Mouse (Mus musculus) embryo, embryonic 11.5 days (tissue): ENCODE data around the gene Glis3.
A peak's percentile ranks its signal among the peaks of the same experiment; 100 is the strongest.

Experiments used
- DNase-seq: peaks from one replicate; pipeline ENCODE4 v3.0.0-alpha.2; 2012; ENCODE audit warnings: low read depth, low spot score

Gene Glis3

DNA sequence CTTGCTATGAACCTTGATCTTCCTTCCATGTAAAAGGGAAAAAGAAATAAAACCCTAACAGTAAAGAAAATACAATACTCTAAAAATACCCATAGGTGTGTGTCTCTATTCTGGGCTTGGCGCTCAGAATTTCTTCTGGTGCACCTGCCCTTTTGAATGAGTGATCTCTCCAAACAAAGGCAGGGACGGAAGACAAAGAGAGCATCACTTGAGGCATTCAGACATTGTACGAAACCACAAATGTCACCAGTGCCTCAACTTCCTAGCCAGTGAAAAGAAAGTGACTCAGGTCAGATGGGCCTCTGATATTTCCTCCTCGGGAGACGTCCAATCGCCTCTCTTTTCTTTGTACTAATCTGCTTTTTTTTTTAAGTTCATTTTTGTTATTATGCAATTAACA, 201.8 kb downstream of the Glis3 start:
- DNase-seq = no peak

DNA sequence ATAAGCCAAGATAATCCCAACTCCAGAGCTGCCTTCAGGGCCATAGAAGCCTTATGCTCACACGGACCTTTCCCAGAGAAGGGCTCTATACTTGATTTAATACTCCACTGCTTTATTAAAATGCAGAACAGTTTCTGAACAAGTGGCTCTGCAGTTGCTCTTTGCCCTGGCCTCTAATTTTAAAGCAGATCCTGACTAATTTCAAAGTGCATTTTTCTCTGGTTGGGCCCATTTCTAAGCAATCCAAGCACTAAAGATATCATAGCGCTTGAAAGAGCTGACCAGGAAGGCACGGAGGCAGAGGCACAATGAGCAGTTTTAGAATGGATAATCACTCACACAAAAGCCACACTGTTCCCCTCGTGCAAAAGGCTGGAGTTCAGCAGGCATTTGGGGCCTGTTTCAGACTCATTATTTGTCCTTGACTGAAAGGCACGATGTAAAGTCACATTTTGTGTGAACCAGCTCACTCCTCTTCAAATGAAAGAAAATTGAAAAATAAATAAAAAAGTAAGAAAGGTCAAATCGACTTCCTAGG, 202.5 kb downstream of the Glis3 start:
- DNase-seq = no peak

DNA sequence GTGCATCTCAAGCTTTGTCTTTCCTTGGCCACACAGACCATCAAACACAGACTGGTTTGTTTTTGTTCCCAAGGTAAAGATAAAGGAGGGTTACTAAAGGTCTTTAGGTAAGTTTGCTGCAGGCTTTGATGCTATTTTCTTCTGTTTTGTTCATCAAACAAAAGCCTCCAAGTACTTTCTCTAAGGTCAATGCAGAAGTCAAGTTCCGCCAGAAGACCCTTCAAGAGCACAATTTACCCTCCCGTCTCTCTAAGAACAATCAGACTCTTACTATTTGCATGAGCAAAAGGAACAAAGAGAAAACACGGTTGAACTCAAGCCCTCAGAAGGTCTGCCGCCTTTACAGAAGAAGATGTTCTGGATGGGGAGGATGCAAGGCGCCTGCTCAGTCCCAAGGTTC, 206.3 kb downstream of the Glis3 start:
- DNase-seq = no peak

DNA sequence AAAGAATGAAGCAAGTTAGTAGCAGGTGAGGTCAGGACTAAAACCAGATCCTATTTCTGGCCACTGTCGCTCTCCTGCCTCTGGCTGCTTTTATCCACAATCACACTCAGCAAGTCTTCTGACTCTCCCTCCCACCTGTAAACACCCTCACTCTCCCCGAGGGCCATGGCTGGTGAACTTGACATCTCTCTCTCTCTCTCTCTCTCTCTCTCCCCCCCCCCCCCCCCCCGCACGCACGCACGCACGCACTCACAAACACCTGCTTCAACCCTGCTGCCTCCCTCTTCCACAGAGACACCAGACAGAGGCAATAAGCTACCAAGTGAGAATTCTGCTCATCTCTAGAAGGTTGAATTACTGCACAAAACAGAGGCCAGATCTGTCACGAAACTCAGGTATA, 208.7 kb downstream of the Glis3 start:
- DNase-seq = no peak

DNA sequence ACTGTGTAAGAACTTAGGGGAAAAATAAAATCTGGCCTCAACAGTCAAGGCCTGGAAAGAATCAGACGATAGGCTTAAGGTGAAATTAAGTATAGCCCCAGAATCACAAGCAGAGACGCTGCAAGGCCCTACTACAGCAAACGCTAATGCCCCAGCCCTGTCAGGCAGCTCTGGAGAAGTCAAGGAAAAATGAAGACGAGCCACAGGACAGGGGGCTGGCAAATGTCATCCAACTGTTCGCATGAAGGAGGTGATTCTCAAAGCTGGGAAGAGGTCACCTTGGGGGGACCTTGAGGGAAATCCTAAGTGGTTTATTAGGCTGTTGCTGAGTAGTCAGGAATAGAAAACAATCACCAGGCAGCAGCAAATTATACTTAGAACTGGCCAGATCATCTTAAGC, 214.1 kb downstream of the Glis3 start:
- no peak for DNase-seq

DNA sequence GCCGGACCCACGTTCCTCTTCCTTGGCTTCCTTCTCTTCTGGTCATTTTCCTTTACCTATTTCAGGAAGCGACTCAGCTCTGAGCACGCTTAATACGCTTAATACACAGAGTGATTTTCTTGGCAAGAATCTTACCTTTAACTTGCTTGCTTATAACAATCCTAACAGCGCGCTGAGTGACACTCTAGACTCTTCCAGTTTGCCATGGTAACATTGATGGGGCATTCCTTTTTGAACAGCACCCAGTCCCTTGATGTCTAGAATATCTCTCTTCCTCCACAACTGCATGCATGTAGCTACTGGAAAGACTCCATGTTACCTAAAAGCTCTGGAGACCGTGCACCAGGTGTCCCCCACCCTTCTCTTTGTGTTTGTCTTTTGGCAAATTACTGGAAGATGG, 225.5 kb downstream of the Glis3 start:
- DNase-seq = no peak

DNA sequence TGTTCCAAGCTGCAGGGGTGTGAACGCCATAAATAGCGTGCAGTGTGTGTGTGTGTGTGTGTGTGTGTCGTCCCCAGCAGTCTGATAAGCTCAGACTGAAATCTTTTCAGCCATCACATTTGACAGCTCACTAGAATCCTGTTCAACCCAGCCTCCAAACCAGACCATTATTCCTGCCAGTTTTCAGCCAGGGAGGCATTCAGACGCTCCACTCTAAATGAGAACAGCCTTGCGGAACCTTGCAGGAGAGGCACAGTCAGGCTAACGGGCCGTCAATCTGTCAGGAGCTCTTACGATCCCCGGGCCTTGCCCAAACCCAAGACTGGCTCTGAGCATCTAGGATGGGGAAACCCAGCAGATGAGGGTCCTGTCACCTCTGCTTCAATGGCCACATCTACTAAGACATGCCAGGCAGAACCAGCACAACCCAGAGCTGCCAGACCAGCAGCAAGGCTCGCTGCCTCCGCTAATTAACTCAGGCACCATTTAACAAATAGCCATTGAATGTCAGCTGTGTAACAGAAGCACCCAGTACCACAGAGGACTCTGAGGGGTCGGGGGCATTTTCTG, 226.8 kb downstream of the Glis3 start:
- no peak for DNase-seq

DNA sequence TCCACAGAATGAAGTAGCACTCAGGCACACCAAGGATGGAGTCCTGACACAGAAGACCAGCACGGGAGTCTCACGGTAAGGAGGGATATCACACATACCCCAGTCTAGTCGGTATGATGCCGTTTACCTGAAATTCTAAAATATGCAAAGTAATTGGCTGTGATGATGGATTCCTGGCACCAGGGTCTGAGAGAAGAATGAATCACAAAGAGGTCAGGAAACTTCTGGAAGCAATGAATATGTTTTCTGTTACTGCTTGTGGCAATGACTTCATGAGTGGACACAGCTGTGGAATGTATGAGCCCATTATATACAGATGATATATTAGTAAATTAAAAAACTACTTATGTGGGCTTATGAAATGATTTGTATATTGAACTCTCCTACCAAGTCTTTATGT, 231.1 kb downstream of the Glis3 start:
- no peak for DNase-seq

DNA sequence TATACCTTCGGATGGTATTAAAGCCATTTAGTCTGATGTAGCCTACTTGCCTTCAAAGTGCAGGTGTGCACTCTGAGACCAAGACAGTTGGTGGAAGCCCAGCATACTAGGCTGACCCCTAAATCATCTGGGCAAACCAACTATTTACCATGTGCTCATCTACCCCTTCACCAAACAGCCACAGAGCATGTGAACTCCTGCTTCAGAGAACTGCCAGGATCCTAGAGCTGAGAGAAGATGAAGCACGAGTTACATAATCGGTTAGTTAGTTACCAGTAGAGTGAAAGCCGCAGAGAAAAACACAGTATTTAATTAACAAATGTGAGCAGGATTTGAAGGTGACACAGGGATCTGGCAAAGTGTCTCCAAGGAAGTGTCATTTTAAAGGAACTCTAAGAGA, 237.7 kb downstream of the Glis3 start:
- no peak for DNase-seq

DNA sequence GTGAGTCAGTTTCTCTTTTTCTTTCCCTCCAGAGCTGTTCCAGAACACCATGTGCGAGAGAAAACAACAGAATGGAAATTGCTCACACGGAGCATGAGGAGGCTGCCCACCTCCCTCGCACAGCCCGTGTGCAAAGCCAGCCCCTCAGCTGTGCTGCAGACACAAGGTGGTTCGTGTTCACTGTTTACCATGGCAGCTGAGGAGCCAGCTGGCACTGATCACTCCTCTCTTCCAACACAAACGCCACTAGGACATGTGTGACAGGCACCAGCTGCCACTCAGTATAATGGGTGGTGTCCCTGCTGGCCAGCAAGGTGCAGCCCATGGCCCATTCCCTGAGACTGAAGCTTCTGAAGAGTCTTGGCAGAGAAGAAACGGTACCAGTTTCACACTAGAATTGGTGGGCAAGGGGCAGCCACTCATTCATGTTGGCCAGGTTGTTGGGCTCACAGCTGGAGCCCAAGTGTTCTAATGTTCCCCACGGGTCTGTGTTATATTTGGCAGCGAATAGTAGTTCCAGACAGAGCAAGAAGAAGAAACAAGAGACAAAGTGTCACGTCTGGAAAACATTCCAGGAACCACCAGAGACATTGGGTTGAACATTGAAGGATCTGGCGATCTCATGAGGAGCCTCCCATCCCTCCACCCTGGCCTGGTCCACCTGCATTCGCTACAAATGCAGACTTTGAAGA, 243.3 kb downstream of the Glis3 start:
- DNase-seq = no peak

DNA sequence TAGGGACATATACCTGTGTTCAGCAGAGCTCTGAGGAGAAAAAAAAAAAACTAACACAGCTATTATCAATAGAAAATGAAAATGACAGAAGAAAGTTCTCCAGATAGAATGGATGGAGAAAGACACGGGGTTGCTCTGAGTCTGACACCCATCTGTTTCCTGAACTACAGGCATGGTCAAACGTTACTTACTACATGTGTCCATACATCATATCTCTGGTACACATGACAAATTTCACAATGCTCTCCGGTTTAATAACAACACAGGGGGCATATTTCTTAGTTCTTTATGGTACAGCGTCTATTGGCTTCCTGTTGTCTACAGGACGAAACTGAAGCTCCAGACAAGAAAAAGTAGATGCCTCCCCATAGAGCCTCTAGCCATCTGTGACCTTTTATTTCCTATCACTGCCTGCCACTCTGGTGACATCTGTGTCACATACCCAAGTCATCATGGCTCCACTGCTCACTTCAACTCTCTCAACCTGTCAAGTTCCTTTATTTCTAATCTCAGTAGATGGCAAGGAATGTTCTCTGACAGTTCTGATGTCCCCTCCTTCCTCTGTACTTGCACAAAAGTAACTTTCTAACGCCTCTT, 251.6 kb downstream of the Glis3 start:
- no peak for DNase-seq

DNA sequence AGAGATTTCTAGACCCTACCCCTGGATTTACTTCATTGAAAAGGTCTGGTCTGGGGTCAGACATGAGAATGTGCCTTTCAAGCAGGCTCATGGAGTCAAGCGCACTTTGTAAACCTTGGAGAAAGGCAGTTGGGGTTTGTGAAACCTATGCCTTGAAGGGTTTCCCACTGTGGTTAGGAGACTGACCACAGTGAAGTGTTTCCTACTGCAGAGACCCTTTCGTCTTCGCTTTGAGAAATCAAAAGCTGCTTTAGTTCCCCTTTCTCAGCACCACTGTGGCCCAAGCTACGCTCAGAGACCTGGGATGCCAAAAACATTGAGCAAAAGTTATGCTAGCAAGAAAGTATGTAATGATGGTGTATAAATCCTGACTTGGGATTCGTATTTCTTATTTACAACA, 255.7 kb downstream of the Glis3 start:
- DNase-seq = no peak

DNA sequence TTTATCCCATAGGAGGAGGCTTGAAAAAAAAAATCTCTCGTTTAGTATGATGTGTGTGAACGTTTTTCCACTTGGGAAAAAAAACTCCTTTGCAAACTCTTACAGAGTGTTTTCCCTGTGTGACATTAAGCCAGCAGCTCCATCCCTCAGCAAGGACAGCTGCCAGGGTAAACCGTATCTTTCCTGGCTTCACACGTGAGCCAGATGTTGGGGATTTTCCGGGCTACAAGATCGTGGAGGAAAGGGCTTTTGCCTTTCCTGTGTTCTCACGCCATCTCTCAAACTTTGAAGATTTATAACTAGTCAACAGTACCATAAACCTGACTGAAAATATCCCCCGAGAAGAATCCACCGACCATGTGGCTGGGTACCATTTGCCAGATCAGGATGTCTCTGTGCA, 256.9 kb downstream of the Glis3 start:
- peak; percentile 11 for DNase-seq

DNA sequence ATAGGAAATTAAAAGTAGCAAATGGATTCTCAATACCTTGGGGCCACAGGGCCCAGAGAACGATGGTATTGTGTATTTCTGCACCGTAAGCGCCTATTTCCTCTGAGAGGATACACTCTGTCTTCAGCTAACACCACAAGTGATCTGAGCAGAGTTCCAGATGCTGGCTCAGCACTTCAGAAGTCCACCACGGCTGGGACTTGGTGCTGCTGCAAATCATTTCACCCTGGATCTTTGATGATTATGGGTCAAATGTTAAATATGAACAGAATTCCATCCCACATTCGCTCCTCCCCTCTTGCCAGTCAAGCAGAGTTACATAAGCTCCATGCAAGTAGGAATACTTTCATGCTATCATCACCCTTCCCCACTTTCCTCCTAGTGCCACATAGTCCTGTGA, 263.8 kb downstream of the Glis3 start:
- no peak for DNase-seq

DNA sequence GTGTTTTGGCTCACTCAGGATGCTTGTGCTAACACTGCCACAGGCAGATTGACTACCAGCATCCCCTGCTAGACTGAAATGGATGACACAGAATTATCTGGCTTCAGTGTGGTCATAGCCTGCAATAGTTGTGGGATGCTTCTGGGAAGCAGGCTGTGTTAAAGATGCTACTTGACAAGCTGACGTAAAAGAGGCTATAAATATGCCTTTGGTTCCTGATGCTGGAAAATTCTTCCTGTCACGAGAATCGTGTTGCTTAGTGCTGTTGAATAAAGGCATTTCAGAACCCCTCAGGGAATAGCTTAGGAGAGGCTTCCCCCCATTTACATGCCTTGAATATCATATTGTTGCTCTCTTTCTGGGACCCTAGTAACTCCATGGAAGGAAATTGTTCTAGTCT, 271.1 kb downstream of the Glis3 start:
- no peak for DNase-seq

DNA sequence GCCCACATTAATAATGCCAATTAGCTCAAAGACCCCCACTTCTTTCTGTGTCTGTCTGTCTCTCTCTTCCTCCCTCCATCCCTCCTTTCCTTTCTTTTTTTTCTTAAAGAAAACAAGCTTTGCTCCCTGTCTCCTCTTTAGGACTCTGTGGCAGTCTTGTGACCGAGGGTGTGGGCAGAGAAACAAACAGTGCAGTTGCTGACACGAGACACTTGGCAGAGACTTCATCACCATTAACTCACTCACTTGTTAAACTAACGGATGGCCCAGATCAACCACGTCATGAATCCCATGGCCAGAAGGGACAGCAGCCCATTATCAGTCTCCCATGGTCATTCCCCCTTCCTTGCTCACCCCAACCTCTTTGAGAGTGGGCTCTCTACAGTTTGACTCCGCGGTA, 276.9 kb downstream of the Glis3 start:
- no peak for DNase-seq

DNA sequence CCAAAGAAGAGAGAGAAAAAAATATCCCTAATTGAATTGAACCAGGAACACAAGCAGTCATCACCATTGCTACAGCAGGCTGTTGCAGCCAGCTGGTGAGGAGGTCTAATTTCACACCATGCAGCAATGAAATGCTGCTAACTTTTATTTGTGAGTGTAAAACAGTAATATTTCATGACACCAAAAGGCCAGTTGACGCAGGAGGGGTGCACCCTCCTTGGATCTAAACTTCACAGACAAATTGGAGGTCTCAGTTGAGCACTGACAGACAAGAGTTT, 284.4 kb downstream of the Glis3 start:
- no peak for DNase-seq

DNA sequence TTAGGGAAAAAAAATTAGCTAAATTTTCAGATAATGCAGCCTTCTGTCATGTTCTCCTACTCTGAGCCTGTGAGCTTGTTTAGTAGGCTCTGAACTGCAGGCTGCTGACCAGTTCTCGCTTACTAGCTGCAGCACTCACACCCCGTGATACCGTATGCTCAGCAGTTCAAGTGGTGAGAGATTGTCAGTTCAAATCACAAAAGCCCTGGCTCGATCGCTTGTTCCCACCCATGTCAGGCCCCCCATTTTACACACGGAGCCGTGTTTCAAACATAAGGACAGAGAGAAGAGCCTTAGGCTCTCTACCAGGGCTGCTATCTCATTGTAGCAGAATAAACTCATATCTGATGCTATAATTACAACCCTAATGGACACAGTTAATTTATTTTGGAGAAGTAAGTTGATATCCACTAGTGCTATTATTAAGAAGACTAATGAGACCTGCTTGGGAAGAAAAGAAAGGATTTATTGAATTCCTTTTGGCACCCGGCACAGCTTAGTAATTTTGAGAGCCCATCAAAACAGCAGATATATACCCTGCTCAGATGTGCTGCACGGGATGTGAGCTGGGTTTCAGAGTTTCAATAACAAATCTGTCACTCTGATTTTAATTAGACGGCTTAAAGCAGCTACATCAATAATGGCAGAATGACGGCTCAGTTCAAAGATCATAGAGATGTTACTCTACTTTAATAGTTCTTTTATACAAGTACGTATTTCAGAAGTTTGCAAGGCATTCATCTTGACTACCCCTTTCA, 284.9 kb downstream of the Glis3 start:
- no peak for DNase-seq

DNA sequence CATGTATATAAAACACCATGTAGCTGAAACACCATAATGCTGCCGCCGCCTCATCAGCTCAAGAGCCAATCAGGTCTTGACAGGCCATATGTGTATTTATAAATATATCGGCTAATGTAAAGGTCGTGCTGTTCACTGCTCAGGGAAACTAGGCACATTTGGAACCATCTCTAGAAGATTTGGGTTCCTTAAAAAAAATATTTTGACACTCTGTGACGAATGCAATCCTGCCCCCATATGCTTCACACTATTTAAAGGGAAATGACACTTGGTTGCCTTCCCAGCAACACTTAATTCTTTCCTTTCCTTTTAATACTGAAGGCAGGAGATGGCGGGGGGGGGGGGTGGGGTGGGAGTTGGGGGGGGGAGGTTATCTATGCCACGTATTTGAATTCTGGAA, 286.1 kb downstream of the Glis3 start:
- DNase-seq = no peak

DNA sequence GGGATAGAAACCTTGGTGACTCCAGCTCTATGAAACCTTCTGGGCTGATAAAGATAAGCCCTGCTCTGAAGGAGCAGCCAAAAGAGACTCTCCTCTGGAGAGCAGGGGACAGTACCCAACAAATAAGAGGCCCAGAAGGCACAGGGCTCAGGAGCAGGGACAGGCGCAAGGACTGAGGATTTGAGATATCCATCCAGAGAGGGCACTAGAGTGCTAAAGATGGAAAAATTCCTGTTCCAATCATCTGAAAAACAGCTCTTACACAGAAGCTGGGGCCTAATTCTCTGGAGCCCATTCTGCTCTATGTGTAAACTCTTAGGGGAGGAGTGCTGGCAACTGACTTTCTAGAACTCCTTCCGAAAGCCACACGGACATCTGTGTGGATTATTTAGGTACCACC, 287.0 kb downstream of the Glis3 start:
- DNase-seq = no peak

DNA sequence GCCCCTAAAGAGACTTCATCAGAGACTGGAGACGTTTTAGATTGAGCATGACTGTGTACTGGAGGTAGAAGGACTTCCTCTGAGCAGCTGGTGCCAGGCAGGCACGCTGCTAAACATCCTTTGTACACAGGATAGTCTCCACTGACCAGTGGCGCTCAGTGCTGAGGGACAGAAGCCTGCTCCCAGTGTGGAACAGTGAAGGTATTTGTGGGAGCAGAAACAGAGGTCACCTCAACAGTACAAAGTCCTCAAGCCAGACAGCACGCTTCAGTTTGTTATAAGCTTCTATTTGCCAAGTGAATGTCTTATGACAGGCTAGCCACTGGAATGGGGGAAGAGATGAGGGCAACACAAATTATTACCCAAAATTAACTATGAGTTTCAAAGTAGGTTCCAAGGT, 289.0 kb downstream of the Glis3 start:
- DNase-seq = no peak

DNA sequence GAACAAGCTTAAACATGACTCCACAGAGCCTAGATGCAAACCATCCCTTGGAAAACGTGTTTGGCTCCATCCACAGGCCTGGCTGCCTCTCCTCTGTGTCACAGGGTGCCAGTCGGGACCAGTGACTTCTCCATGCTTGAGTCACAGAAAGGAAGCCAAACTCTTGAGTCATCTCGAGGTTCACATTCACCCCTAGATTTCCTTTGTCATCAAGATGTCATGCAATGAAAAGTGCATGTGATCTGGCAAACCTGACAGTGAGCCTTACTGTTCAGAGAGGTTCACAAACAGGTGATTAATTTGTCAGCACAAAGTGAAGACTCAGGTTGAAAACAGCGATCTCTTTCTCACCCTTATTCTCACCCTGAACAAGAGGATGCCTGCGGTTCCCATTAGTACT, 290.7 kb downstream of the Glis3 start:
- no peak for DNase-seq

DNA sequence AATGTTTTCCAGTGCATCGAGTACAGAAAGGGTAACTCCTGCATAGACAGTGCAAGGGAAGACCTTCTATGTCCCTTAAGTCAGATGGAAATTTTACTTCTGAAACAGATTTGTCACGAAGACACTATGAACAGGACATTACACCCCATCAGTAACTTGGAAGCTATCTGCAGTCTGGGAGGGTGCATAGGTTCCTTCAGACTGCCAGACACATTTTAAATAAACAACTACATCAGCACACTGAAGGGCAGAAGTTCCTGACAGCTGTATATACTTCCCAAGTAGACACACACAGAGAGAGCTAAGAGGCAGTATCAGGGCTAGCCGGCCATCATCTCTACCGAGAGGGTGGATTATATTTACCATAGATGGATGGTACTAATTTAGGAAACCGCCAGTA, 296.5 kb downstream of the Glis3 start:
- DNase-seq = no peak
